Mouse (Mus musculus) neural tube, embryonic 10.5 days (tissue): Measurements from ENCODE around the gene Atxn7l2.

ENCODE experiments used
- DNase-seq: peaks from one replicate; pipeline ENCODE4 v3.0.0-alpha.2; 2017; ENCODE audit warnings: low spot score; ENCODE audit errors: extremely low spot score

Atxn7l2 gene

DNA sequence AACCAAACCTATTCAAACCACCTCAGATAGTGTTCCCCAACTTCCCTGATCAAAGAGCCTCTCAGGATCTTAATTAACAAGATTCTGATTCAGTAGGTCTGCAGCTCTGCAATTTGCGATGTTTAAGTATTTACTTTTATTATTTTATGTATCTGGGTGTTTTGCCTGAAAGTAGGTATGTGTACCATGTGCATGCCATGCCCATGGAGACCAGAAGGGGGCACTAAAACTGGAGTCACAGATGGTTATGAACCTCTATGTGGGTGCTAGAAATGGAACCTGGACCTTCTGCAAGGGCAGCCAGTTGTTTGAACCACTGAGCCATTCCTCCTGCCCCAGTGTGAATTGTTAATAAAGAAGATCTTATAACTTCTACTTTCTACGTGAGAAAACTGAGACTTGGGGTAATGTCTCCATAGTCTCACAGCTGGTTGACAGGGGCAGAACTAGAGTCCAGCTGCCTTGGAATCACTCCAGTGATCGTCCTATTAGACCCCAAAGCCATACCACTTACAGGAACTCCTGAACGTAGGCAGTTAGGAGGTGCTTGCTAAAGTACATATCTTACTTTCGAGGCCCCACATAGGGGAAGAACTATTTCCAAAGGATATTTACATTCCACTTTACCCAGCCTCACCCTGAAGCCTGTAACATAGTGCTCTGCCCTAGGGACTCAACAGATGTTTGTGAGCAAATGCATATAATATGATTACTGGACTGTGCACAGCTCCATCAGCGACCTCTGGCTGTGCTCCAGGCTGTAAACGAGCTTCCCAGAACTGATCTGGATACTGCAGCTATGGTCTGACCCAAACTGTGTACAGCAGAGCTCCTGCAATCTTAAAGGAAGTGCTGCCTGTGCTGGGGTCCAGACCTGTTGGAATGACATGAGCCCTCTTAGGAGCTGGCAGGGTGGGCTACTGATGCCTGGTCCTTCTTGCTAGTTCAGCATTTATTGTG lies 31.7 kb downstream of the Atxn7l2 start:
- no peak for DNase-seq

DNA sequence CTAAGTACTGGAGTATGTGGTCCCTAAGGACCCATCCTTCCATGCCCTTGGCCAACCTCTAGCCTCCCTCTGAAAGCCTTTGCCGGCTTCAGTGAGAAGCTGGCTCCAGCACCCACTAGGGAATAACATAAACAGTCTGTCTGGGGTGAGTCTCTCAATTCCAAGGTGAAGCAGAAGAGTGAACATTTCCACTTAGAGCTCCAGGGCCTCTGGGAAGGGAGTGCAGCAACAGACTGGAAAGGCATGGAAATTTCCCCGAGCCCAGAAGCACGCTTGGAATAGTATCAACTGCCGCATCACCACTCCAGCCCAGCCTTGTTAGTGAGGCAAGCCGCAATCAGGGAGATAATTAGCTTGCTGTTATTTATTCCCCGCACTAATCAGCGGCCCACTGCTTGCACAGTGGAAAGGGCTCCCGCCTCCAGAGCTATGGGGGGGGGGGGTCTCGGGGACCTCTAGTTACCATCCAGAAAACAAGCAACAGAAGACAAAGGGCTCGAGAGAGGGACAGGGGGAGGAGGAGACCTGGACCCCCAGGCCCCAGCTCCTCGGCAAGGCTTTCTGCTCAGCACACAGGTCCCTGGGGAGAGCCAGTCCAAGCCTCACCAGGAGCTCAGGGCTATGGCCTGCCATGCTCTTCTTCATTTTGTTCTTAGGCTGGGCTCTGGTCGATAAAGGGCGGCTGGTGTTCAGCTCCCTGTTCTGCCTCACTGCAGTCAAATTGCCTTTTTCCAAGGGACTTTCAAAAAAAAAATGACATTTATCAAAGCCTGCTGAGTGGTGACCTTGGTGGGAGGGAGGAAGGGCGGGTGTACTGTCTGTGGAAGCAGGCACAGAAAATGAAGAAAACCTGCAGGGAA lies 35.8 kb downstream of the Atxn7l2 start:
- DNase-seq: no peak

DNA sequence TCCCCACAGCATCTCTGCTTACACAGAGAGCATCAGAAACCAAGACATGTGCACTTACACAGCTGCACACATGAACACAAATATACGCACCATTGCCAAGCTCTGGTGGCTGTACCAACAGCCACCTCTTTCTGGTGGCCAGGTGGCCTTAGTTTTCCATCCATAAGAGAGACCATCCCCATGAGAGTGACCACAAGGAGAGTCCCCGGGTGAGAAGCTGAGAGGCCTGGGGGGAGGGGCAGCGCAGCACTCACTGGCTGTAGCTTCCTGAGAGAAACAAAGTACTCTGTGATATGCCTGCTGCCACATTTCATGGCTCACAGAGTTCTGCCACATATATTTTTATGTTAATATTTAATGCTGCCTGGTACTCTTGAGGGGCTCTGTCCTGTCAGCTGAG lies 41.5 kb downstream of the Atxn7l2 start:
- DNase-seq: no peak

- DNase-seq: no peak
These were observed 43.2 kb downstream of the Atxn7l2 start for GRCm38 (mm10) chr3:108167499-108167898.

GRCm38 (mm10) chr3:108166486-108167211 lies 44.1 kb downstream of the Atxn7l2 start:
- peak; percentile 67 for DNase-seq

DNA sequence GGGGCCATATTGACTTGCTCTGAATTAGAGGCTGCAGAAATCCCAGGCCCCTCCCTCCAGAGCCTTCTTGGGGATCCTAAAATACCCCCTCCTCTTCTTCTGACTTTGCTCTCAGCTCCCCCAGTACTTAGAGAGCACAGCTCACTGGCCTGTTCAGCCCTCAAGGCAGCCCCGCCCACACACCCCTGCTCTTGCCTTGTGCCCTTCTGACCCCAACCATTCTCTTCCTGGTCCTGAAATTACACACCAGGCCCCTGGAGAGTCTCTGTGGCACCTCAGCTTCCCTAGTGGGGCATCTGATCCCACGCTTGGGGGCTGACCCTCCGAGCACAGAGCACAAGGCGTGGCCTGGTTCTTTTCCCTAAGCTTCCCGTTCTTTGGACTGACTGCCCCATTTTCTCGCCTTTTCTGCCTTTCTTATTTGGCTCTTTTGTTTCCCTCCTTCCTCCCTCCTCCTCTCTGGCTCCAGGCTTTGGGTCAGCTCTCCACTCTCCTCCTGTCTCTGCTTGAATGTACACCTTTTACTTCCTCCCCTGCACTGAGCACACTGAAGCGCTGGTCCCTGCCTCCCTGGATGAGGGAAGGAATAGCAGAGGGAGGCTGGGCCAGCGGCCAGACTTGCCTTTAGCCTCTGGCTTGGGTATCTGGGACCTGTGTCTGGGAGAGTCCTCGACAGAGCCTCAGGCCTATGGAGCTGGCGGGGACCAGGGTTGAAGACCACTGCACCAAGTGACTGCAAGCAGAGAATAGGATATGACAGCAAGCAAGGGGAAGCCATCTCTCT lies 45.0 kb downstream of the Atxn7l2 start:
- DNase-seq: no peak

GRCm38 (mm10) chr3:108164807-108165206 lies 45.9 kb downstream of the Atxn7l2 start:
- peak; percentile 90 for DNase-seq

GRCm38 (mm10) chr3:108164091-108164490 lies 46.6 kb downstream of the Atxn7l2 start:
- no peak for DNase-seq

- DNase-seq: no peak
These were observed 52.2 kb downstream of the Atxn7l2 start for GRCm38 (mm10) chr3:108158383-108159037.

GRCm38 (mm10) chr3:108154656-108155055 lies 56.1 kb downstream of the Atxn7l2 start, which contains the start of gene Gpr61:
Gene Gpr61, minus strand, starts transcription at chr3:108154882.
- DNase-seq: no peak

GRCm38 (mm10) chr3:108152290-108152689 lies 58.4 kb downstream of the Atxn7l2 start:
- DNase-seq: no peak
